Comparison of ENCODE assay signal across 14 mouse cellular contexts in the genomic region with DNA sequence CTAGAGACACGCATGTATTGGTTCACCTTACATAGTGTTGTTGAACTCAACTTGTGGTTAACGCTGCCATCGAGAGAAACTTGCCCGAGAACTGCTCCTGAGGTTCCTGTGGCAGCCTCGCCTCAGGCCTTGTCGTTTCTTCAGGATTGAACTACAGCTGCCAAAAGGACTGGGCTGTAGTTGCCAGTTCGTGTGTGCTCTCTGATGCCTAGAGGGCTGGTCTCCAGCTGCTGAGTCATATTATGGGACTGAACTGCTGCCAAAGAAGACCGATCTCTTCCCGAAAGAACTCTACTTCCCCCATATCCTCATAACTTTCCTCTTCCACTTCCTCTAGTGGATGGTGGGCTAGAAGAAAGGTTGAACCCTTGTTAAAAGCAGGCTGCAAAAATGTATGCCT.
"Had no signal": no experiment of that assay in that cellular context is flagged by ENCODE, and none has a peak within 500 bp of the region (broad histone marks: within the 10 kb centered on the region; RNA-seq: fewer than 3 reads in every experiment).

No protein-coding gene starts in this region.

- H3K4me1 ChIP-seq: limb, embryonic 13.5 days; neural tube, embryonic 15.5 days; stomach, embryonic 15.5 days had no signal

- H3K4me3 ChIP-seq: layer of hippocampus, adult 2 months; limb, embryonic 13.5 days; myocyte; neural tube, embryonic 15.5 days; stomach, embryonic 15.5 days had no signal

- H3K4me2 ChIP-seq: limb, embryonic 13.5 days; neural tube, embryonic 15.5 days; stomach, embryonic 15.5 days had no signal

- H3K36me3 ChIP-seq: limb, embryonic 13.5 days; neural tube, embryonic 15.5 days; stomach, embryonic 15.5 days had no signal

- H3K9ac ChIP-seq: limb, embryonic 13.5 days; liver, embryonic 14.5 days; neural tube, embryonic 15.5 days; stomach, embryonic 15.5 days had no signal

- DNase-seq: kidney, postnatal 10 days; kidney, postnatal 4 days; left cerebral cortex, postnatal 4 days; lung, adult 18-20 months; midbrain, embryonic 14.5 days; spleen, adult 18-20 months; thymus, adult 2 months; thymus, postnatal 25 days had no signal

- H3K9me3 ChIP-seq: neural tube, embryonic 15.5 days; stomach, embryonic 15.5 days had no signal

- H3K27me3 ChIP-seq: limb, embryonic 13.5 days; neural tube, embryonic 15.5 days; stomach, embryonic 15.5 days had no signal

- H3K27ac ChIP-seq: layer of hippocampus, adult 2 months; limb, embryonic 13.5 days; liver, embryonic 14.5 days; neural tube, embryonic 15.5 days; stomach, embryonic 15.5 days had no signal
